Mouse (Mus musculus) E14TG2a.4 (cell line): Measurements from ENCODE around the gene Tmem234.

Source experiments
- H3K27me3 ChIP-seq: 2 replicates; pipeline ENCODE4 v1.6.1; 2014; ENCODE audit warnings: low read length, control low read depth; ENCODE audit not compliant: insufficient read depth
- H3K36me3 ChIP-seq: 2 replicates; pipeline ENCODE4 v1.6.1; 2014; ENCODE audit warnings: low read length, control low read depth; ENCODE audit not compliant: insufficient read depth
- H3K4me1 ChIP-seq: replicated peaks from 2 replicates; pipeline ENCODE4 v1.6.1; 2014; ENCODE audit warnings: low read depth, low read length, control low read depth
- H3K4me3 ChIP-seq: replicated peaks from 2 replicates; pipeline ENCODE4 v1.5.1; 2014; ENCODE audit warnings: mild to moderate bottlenecking, low read length
- H3K9me3 ChIP-seq: 2 replicates; pipeline ENCODE4 v1.6.1; 2014; ENCODE audit warnings: low read length, control low read depth
- CTCF ChIP-seq: conservative IDR thresholded peaks from 2 replicates; pipeline ENCODE4 v1.5.1; 2014; ENCODE audit warnings: low read length
- NANOG ChIP-seq: IDR thresholded peaks from 2 replicates; pipeline ENCODE4 v1.6.1; 2014; ENCODE audit warnings: borderline replicate concordance, low read length, mixed read lengths
- POU5F1 ChIP-seq: IDR thresholded peaks from 2 replicates; pipeline ENCODE4 v1.6.1; 2014; ENCODE audit warnings: low read length, borderline replicate concordance

Gene Tmem234

DNA sequence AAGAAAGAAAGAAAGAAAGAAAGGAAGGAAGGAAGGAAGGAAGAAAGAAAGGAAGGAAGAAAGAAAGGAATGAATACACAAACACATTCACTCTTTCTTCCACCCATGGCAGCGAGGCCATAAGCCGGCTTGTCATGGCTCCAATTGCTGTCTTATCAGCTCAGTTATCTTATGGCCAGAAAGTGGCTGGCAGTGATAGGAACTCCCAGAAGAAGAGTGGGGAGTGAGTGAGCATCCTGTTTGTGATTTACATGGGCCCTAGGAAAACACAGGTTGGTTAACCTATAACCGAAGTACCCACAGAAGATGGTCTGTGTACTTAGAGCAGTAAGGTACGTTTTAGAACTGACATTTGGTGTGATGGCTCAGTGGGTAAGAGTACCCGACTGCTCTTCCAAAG is 39.3 kb upstream of the Tmem234 start:
- no peak for TF ChIP-seq NANOG
- no peak for TF ChIP-seq CTCF
- no peak for TF ChIP-seq POU5F1
- Histone ChIP-seq H3K4me3 (no peak overlapping the region), H3K36me3 (no peaks in the 10 kb centered on the region), H3K27me3 (peaks cover 4% of the 10 kb centered on the region; the same call in 1 of the 2 replicates), H3K9me3 (no peaks in the 10 kb centered on the region), H3K4me1 (peaks cover 24% of the 10 kb centered on the region)

DNA sequence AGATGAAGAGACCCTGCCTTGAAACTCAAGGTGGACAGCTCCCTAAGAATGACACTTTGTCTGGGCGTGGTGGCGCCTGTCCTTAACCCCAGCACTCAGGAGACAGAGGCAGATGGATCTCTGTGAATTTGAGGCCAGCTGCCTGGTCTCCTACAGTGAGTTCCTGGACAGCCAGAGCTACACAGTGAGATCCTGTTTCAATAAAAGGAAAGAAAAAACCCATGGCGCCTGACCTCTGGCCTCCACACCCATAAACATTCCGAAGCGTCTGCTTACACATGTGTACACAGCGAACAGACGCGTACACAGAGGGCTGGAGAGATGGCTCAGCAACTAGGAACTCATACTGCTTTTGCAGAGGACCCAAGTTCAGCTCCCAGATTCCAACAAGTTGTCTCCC is 36.8 kb upstream of the Tmem234 start:
- H3K36me3 ChIP-seq = no peaks in the 10 kb centered on the region
- no peak for TF ChIP-seq NANOG
- TF ChIP-seq CTCF = no peak
- TF ChIP-seq POU5F1 = no peak
- peaks cover 4% of the 10 kb centered on the region for H3K4me1 ChIP-seq
- no peak overlapping the region for H3K4me3 ChIP-seq
- H3K27me3 ChIP-seq = no peaks in the 10 kb centered on the region
- no peaks in the 10 kb centered on the region for H3K9me3 ChIP-seq

DNA sequence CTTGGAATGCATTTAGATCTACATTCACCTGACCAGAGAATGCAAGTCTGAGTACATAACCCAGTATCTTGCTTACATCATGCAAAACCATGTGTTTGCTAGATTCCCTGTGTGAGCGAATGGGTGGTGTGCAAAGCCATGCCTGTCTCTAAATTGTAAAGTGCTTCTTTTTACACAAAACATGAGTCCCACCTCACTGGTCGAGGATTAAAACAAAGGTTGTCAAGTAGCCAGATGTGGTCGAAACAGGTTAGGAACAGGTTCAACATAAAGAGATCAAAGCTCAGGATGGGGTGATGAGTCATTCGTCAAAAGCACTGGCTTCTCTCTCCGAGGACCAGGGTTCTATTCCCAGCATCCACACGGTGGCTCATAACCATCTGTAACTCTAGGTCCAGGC is 35.3 kb upstream of the Tmem234 start:
- Histone ChIP-seq H3K27me3 (no peaks in the 10 kb centered on the region), H3K4me3 (no peak overlapping the region), H3K36me3 (no peaks in the 10 kb centered on the region), H3K4me1 (peaks cover 6% of the 10 kb centered on the region), H3K9me3 (no peaks in the 10 kb centered on the region)
- no peak for TF ChIP-seq NANOG
- TF ChIP-seq POU5F1 = no peak
- TF ChIP-seq CTCF = no peak

DNA sequence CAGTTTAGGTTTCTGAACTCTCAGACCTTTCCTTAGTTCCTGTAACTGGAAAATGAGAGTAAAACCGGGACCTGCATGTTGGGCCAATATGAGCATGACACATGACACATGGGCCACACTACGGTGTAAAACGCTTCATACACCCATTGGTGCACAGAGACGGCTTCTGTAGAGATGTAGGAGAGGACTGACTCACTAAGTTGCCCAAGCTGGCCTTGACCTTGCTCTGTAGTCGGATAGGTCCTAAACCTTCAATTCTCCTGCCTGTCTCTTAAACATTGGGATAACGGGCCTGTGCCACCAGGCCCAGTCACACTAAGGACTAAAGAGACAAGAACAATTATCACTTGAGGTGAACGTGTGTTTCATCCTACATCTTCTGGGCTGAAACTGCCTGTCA is 32.1 kb upstream of the Tmem234 start:
- TF ChIP-seq NANOG = no peak
- TF ChIP-seq CTCF = no peak
- TF ChIP-seq POU5F1 = no peak
- H3K9me3 ChIP-seq = no peaks in the 10 kb centered on the region
- no peak overlapping the region for H3K4me3 ChIP-seq
- peaks cover 33% of the 10 kb centered on the region for H3K4me1 ChIP-seq
- peaks cover 5% of the 10 kb centered on the region; the same call in 1 of the 2 replicates for H3K27me3 ChIP-seq
- no peaks in the 10 kb centered on the region for H3K36me3 ChIP-seq

DNA sequence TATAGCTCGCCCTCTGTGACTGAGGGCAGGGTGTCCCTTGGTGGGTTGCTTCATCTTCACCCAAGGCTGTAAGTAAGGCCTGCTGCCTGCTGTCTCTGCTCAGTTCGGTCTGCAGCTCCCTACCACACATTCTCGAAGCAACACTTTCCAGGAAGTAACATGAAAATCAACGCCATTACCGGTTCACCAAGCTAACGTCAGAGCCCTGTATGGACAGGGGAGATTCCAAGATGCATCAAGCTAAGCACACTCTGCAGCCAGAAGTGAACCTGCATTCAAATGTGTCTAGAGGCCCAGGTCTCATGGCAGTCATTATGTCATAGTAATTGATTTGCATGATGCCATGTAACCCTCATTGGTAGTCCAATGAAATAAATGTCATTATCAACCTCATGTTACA is 30.4 kb upstream of the Tmem234 start:
- no peaks in the 10 kb centered on the region for H3K9me3 ChIP-seq
- peak overlapping the region; percentile 29; the same call in 1 of the 2 replicates for H3K4me3 ChIP-seq
- no peak for TF ChIP-seq NANOG
- TF ChIP-seq CTCF = no peak
- no peak for TF ChIP-seq POU5F1

DNA sequence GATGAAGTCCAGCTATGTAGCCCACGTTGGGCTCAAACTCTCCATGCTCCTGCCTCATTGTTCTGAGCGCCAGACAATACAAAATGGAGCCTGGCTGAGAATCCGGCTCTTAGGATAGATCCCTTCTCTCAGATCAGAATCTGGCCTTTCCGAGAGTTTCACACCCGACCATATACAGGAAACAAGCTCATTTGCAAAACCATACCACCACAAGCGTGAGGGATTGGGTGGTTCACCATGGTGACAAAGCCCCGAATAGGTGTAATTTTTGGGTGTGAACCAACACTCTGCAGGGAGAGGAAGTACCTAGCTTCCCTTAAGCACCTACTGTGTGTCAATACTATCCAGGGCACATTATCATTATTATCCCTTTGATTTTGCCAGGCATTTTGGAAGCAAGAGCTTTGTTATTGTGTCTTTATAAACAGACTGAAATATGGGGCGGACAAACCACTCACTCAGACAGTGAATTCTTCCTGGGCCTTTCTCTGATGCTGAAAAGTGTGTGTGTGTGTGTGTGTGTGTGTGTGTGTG is 28.9 kb upstream of the Tmem234 start:
- TF ChIP-seq NANOG = no peak
- no peak for TF ChIP-seq CTCF
- Histone ChIP-seq H3K4me1 (peaks cover 43% of the 10 kb centered on the region), H3K4me3 (no peak overlapping the region), H3K9me3 (no peaks in the 10 kb centered on the region), H3K36me3 (no peaks in the 10 kb centered on the region), H3K27me3 (peaks cover 11% of the 10 kb centered on the region; the same call in 1 of the 2 replicates)

More for the DNA sequence above, 30.4 kb upstream of the Tmem234 start:
- Histone ChIP-seq H3K27me3 (peaks cover 10% of the 10 kb centered on the region; the same call in 1 of the 2 replicates), H3K36me3 (no peaks in the 10 kb centered on the region), H3K4me1 (peaks cover 34% of the 10 kb centered on the region)

DNA sequence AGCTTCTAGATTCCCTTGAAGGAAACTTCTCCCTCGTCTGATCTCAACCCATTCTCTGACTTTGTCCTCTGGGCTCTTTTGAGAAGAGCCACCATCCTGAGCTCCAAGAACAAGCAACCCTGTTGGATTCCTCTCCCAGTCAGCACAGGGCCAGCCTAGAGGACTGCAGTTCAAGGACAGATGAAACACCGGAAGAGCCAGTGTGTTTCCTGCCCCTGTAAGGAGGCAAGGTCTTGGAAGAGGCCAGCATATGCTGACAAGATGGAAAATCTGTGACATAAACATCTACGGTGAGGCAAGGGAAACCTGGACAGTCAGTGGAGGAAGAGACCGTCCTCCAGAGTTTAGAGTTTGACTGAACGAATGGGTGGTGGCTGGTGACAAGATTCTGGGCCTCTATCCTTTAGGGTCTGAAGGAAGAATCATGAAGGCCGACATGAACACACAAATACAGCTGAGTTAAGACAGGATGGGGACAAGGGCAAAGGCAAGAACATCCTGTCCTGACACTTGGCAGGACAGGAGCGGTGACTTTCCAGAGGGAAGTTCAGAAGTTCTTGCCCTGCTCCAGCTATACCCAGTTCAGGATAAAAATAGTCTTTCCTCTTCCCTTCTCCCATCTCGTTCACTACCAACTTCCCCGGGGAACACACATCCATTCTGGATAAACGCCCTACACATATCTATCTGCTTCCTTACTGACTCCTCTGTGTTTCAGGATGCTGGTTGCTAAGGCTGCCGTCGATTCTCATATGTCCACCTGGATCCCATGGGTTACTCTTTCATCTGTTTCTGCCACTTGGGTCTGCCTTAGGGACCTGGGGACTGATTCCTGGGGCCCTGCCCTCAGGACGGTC is 28.0 kb upstream of the Tmem234 start:
- Histone ChIP-seq H3K4me3 (no peak overlapping the region), H3K9me3 (no peaks in the 10 kb centered on the region), H3K27me3 (peaks cover 13% of the 10 kb centered on the region; the same call in 1 of the 2 replicates), H3K4me1 (peaks cover 51% of the 10 kb centered on the region), H3K36me3 (no peaks in the 10 kb centered on the region)
- TF ChIP-seq NANOG (no peak), POU5F1 (no peak), CTCF (no peak)

DNA sequence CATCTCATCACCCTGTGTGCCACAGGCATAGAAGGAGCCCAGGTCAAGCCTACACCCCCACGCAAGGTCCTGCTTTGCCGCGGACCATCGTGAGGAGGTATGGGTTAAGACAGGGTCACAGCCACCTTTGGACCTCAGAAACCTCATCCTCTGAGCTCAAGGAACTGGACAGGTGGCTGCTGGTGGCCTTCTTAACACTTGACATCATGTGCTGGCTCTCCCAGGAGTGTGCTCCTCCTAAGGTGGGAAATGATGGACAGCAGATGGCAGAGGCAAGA is 27.4 kb upstream of the Tmem234 start:
- Histone ChIP-seq H3K36me3 (no peaks in the 10 kb centered on the region), H3K9me3 (no peaks in the 10 kb centered on the region), H3K27me3 (peaks cover 13% of the 10 kb centered on the region; the same call in 1 of the 2 replicates), H3K4me1 (peaks cover 52% of the 10 kb centered on the region), H3K4me3 (no peak overlapping the region)
- TF ChIP-seq NANOG = no peak
- TF ChIP-seq CTCF = no peak
- no peak for TF ChIP-seq POU5F1

DNA sequence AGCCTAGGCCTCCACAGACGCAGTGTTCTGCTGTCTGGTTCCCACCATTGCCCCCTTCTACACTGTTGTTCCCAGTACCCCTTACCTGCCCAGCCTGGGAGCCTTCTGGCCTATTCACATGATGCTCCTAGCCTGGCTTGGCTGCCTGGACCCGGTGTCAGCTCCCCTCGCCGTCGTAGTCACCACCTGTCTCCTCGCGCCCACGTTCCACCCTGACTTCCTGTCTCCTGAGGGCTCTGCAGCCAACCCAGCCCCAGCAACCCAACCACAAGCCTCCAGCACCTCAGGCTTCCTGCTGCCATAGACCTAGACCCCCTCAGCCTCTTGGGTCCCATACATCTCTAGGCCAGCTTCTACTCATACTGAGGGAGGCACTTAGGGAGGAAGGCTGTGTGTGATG is 27.0 kb upstream of the Tmem234 start, which contains the start of gene Lck:
Gene Lck (minus strand): TSS at position 212 of the 400 bp plus-strand sequence.
- H3K9me3 ChIP-seq = no peaks in the 10 kb centered on the region
- peaks cover 13% of the 10 kb centered on the region; the same call in 1 of the 2 replicates for H3K27me3 ChIP-seq
- H3K4me1 ChIP-seq = peaks cover 52% of the 10 kb centered on the region
- H3K4me3 ChIP-seq = no peak within 1 kb of the TSS
- H3K36me3 ChIP-seq = no peaks in the 10 kb centered on the region
- no peak for TF ChIP-seq NANOG
